Mouse (Mus musculus): ENCODE results near the gene Ahcyl2.
"Not testable (repeated sequence)": the region's sequence is repeated elsewhere in the genome, so short reads cannot be mapped to it uniquely, and the experiment has no call there.

The Ahcyl2 gene

DNA sequence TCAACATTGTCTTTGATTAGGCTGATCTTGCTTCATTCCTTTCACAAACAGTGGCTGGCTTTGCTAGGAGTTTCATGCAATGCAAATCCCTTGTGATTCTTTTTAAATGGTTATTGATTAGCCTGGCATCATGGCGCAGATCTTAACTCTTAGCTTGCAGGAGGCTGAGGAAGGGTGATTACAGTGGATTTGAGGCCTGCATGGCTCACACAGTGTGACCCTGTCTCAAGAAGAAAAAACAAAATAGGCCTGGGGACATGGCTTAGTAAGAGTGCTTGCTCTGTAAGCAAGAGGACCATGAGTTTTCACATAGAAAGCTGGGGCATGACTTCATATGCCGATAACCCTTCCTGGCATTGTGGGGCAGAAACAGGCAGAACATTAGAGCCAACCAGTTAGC lies 47.8 kb downstream of the Ahcyl2 start:
- DNase-seq: no peak

DNA sequence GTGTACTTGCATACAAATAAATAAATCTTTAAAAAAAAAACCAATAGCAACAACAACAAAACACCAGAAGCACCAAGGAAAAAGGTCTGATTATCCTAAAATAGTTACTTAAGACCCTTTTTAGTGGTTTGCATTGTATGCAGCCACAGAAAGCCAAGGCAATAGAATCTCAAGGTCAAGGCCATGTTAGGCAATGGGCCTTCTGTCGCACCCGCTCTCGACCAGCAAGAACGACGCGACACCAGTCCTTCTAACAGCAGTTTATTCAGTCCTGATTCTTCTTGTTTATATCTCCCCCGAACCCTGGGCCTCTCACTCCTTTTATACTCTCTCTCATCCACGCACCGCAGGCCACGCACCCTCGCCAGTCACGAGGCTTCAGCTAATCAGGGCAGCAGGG lies 48.6 kb downstream of the Ahcyl2 start:
- not testable (repeated sequence) for DNase-seq

DNA sequence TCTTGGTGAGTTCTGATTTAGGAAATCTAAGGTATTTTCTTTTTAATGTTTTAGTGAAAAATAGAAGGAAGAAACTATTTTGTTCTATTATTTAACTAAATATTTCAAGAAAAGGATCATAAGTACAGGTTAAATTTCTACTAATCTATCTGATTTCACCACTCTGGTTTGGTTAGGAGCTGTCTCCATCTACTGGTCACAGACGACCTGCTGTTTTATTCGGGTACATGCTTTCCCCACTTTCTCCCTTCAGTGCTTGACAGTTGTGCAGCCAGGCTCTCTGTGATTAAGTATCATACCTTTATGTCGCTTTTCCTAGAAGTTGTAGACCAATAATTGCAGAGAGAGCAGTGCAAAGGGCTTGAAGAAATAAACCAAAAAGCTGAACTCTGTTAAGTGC lies 51.5 kb downstream of the Ahcyl2 start:
- DNase-seq: peak; percentile 16

DNA sequence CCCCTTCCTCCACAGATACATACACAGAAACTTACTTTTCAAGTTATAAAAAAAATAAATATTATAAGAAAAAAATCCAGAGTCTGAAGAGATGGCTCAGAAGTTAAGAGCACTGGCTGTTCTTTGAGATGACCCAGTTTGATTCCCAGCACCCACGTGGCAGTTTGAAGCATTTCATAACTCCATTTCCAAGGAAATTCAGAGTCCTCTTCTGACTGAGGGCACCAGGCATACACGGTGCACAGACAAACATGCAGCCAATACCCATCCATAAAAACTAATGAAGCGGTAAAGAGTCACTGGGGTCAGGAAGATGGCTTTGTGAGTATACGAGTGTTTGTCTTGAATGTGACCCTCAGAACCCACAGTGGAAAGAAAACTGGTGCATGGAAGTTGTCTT lies 52.5 kb downstream of the Ahcyl2 start:
- no peak for DNase-seq

DNA sequence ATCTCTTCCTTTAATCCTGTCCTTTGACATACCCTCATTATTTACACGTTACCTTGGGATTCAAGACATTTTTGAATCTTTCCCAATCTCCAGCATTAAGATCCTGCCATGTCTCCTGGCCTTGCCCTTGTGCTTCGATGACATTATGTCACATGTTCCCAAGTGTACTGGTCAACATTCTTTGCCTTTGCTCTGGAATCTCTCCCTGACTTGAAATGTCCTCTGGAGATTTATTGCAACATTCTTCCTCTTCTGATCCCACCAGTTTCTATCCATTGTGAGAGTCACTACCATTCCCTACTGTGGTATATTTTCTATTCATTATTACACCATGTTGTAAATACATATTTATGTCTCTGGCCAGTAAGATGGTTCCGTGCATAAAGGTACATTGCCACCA lies 53.1 kb downstream of the Ahcyl2 start:
- DNase-seq: no peak

DNA sequence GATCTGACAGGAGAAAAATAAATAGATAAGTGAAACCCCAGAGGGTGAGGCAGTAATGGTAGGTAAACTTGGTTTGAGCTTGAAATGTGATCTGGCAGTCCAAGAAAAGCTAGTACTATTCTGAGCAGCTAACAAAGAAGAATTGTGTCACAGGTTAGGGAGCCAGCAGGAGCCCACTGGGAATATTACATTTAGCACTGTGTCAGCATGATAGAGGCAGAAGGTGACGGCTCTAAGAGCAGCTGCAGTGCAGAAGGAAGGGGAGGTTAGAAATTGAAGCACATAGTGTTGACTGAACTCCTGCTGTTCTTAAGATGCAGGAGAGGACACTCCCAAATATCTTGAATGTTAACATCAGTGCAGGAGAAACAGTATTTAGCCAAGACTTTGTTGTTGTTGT lies 54.0 kb downstream of the Ahcyl2 start:
- DNase-seq: no peak

DNA sequence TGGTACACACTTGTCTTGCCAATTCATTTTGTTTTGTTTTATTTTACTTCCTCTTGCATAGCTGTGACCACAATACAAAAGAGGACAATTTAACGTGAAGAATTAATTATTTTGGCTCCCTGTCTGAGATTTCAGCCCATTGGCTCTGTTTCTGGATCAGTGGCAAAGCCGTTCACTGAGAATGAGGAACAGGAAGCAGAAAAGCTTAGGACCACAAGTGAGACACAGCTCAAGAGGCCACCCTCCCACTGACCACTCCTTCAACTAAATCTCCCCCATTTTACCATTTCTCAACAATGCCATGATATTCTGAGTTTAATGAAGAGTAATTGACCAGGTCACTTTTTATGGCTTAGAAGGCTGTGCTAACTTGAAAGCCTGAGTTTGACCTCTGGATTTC lies 57.5 kb downstream of the Ahcyl2 start:
- no peak for DNase-seq

DNA sequence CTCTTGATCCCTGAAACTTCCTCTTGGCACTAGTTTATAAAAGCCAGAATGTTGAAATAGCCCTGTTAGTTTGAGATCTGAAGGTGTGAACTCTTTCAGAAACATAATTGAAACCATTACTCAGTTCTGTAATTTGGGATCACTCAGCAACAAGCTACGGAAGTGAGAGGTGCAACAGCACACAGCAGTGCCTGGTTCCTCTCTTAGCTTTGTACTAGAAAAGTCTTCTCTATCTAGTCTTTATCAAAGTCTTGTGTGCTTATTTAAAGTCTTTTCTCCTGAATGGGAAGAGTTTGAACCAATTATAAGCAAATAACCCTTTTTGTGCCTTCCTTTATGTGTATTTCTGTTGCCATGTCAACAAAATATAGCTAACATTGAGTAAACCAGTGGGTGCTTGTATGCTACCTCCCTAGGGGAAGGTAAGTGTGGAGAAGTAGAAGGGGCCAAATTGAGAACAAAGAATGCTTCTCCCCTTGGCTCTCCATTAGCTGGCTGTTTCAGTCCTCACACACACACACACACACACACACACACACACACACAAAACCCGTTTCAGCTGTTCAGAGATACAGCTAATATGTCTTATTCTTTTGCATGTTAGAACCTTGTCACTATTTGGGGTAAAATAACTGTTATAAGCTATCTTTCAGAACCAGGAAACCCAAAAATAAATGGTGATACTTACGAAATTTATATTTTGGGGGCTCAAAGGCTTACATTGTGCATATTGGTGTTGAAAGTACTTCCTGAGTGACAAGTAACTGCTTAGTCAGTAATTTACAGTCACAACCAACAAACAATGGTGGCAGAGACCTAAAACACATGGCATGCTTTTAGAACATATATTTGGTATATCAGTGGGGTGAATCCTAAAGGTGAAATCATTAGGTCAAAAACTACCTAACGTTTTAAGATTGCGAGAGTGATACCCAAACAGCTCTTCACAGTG lies 59.8 kb downstream of the Ahcyl2 start:
- DNase-seq: no peak

DNA sequence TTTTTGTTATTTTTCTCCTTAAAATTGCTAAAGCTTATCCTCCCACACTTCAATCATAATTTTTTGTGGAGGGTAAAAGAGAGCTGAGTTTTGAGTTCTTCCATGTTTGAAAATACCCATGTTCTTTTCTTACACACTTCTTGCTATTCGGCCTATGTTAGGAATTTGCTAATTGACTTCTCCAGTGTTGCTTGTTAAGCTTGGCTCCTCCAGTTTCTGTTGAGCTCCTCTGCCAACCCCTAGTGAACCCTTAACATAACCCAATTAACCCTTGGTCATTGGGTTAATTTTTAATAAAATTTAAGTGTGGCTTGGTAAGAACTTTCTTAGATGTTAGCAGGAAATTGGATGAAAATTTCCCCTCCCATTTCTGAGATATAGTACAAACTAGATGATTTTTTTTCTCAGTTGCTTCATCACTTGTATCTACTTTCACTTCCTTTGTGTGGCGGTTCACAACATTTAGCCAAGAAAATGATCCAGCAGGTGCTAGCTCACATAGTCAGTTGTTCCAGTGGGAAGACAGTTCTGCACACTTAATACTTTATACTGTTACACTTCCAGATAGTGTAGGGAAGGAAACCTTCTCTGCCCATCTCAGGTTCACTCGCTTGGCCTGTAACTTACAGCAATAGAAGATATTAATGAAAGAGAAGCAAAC lies 60.9 kb downstream of the Ahcyl2 start:
- no peak for DNase-seq

DNA sequence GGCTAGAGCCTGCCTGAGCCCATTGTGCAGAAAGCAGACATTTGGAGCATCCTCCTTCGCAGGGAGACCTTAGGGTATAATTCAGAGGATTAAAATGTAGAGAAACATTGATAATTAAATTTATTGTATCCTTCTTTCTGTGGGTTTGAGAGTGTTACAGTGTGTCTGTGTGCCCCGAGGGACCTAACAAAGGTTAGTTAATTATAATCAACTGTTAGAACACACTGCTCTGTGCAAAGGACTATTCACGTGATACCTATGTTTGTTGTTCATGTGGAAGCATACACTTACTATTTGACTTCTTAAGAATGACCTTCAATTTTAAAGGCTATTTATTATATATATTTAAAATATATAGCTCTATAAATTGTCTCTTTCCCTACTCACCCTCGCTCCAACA lies 64.5 kb downstream of the Ahcyl2 start:
- DNase-seq: no peak

DNA sequence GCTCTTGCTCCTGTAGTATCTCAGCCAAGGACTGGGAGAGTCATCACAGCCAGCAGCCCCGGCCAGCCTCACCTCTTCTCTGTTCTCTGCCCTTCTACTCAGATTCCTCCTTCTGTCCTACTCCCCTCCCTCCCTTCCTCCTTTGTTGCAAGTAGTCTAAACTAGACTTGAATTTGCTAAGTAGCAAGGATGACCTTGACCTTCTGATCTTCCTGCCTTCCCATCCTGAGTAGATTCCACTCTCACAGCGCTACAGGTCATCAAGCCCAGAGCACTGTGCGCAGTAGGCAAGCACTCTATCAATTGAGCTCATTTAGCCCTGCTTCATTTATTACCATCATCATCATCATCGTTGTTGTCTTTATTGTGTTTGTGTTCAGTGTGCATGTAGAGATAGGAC lies 65.3 kb downstream of the Ahcyl2 start:
- DNase-seq: no peak

DNA sequence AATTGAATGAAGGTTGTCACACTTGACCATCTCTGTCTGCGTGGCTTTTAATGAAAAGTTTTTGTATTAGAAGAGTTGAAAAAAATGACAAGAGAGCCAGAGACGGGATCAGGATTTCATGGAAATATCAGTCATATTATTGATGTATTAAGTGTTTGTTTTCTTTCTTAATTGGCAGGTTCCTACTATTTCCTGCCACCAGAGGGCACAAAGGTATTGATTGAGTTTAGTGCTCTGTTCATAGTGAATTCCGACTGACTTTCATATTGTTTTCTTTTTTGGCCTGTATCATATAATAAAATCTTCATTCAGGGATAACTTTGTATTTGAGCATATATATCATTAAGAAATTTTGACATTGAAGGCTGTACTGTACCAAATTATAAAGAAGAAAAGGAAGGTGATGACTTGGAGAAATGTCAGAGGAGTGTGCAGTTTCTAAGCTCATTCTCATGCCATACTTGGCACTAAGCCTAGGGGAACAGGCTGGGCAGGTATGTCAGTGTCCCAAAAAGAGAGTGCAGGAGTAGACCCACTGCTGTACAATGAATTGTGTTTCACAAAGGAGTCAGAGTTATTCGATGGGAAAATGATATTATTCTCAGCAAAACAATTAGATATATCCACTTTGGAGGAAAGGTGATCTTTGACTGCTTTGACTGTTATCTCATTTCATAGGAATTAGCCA lies 65.9 kb downstream of the Ahcyl2 start:
- DNase-seq: no peak

DNA sequence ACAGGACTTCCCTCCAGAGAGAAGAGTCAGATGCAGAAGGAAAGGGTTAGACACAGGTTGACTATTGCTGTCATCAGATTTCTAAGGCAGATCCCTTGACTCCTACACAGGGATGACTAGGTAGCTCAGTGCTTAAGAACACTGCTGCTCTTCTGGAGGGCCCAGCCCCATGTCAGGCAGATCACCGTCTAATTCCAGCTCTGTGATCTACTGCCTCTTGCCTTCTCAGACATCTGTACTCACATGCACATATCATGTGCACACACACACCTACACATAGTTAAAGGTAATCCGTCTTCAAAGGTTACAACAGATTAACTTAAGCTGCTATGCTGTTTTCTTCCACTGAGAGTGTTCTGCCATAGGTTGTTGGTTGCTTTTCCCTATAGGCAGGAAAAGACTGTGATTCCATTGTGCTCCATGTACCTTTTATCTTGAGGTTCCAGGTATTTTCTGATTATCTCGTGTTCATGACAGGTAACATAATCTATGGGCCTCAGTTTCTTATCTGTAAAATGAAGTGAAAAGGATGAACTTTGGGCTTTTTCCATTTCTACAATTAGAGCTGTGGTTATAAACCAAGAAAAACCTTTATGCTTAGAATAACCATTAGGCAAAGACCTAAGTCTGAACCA lies 67.8 kb downstream of the Ahcyl2 start:
- no peak for DNase-seq

DNA sequence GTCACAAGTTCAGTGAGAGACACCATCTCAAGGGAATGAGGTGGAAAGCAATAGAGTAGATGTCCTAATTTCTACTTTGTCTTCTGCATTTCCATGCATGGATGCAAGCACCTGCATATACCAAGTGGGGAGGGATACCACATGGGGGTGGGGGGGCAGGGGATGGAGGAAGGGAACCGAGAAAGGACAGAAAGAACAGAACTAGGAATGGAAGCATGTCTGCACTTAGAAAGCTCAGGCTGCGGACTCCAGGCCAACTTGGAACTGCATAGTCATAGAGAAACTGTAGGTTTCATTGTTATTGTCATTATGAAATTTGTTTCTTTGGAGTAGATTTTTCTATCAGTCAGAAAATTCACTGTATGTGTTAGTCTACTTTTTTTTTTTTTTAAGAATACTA lies 69.8 kb downstream of the Ahcyl2 start:
- DNase-seq: no peak

DNA sequence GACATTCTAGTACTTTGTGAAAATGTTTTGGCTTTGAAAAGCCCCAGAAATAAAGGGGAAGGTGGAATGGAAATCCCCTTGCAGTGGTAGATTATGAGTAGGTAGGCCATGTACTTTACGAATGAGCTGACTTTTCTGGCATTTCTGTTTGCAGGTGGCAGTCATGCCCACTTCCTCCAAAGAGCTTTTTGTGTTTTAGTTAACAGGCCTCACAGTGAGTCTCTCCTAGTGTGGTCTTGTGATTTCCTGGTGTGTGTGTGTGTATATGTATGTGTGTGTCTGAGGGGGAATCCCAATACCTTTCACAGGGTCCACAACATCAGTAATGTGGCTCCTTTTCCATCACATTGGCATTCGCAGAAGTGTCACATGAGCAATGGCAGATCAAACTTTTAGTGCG lies 70.7 kb downstream of the Ahcyl2 start:
- no peak for DNase-seq

DNA sequence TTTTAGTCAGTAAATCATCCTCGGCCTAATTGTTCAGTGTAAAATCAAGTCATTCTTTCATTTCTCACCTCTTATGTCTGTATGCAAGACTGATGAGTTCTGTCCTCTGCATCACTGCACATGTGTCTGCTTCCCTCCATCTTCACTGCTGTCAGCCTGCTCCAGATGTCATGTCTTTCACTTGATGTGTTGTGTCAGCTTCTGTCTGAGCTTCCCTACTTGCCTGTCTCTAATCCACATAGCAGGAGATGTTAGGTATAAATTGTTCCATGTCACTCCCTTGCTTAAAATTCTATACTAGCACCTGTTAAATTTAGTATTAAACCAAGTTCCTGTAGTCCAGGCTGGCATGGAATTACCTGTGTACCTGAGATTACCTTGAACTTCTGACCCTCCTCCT lies 72.2 kb downstream of the Ahcyl2 start:
- DNase-seq: no peak

DNA sequence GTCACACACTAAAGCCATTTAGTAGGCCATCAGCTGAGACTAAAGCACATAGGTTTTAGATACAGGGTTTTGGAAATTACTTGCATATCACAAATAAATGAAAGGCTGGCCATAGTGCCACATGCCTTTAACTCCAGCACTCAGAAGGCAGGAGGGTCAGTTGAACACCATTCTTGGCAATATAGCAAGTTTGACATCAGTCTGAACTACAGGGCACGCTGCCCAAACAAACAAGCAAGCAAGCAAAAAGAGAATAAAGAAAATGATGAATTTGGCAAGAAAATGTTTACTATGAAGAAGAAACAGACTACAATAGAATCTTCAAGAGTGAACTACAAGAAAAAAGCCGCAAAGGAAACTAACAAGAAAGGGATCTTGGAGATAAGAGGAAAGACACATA lies 73.7 kb downstream of the Ahcyl2 start:
- no peak for DNase-seq

DNA sequence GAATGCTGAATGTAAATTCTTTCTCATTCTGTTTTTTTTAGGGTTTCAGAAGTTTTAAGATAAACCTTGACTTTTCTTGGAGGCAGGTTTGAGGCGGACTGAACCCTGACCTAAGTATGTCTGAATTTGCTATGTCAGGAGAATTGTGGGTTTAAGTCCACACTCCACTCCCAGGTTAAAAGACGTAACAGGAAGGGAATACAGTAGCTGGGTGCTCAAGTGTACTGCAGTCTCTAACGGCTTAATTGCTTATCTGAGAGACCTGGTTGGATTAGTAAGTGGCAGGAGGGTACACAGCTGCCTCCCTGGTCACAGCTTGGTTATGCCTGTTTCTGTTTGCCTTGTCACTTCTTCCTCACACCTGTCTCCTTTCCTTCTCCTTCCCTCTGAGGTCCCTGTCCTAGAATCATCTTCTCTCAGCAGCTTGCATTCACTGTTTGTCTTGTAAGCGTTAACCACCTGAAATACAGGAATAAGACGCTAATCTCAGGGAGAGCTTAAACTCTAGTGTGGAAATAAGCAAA lies 79.9 kb downstream of the Ahcyl2 start:
- DNase-seq: no peak

DNA sequence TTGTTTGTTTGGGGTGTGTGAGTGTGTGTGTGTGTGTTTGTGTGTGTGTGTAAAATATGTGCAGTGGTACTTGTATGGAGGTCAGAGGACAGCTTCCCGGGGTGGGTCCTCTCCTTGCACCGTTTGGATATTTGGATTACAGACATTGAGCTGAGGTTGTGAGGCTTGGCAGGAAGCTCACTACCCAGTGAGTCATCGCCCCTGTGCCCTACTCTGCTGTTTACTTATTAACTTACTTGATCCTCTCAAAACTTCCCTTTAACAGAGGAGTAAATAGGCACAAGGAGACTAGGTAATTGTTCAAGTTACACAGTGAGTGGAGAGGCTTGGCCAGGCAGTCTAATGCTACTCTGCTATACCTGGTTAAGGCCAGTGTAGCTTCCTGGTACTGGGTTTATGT lies 81.0 kb downstream of the Ahcyl2 start:
- DNase-seq: no peak

DNA sequence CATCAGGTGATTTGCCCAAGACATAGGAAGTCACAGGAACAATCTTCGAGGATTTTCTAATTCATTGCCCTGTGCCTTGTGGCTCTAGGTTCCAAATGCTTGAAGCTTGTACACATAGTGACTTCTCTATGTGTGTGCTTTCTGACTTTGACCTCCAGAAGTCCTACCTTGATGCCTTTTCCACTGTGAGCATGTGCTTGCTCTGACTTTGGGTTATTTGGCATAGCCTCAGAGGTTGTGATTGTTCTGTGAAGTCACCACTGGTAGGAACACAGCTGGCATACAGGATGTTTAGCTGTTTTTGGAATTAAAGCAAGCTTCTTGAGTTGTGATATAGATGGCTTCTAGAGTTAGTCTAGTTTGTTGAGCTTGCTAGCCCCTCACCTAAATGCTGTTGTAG lies 82.3 kb downstream of the Ahcyl2 start:
- DNase-seq: no peak

DNA sequence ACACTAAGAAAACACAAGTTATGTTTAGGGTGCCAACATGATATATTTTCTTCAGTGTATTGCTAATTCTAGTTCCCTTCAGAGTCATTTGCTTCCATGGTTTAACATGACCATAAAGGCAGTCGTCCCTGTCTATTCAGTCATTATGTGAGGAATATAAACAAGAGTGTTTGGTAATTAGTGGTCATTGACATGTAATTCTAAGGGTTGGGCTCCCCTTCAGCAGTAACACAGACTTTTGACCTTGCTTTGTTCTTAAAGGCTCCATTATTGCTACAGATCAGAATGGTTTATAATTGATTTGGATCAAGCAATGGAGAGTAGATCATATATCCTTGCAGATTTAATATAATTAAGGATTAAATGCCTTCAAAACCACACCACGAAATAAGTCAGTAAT lies 82.9 kb downstream of the Ahcyl2 start:
- no peak for DNase-seq

DNA sequence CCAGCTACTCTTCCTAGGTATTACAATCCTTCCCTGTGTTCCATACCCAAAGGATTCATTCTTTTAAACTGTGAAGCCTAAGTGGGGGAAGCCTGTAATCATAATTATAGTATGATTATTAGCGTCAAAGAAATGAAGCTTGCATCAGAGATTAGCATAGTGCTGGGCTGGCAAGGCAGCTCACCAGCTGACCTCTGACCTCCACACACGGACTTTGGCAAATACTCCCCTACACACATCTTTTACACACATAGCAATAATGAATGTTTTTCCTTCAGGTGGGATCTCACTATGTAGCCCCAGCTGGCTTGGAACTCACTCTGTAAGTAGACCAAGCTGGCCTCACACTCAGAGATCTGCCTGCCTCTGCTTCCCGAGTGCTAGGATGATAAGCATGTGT lies 84.1 kb downstream of the Ahcyl2 start:
- no peak for DNase-seq

DNA sequence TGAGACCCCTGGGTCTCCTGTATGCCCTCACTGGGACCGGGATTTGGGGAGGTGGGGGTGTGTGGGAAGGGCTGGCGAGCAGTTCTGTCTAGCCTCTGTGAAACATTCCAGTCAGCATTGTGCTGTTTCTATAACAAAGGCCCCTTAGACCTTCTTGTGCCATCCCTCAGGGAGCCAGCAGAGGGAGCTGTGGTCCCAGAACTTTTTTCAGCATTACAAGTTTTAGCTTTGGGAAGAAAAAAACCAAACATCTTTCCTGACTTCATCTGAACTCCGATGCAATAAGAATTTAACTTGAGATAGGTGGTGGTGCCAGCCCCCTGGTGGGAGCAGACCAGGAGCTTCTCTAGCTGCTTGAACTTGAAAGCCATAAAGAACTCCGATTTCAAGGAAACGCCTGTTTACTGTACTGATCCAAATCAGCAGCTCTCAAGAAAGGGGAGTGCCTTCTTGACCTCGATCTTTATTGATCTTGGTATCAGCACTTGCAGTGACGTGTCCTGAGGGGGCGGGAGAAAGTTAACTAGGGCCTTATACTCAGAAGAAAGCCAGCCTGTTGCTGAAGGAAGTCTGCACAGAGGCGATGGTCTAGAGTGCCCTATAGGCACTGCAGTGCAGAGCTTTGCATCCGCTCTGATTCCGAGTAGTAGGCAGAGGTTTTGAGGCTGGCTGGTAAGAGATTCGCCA lies 85.5 kb downstream of the Ahcyl2 start:
- peak; percentile 63 for DNase-seq

Measured in right cerebral cortex, postnatal 25 days (tissue).